Mouse (Mus musculus) kidney, embryonic 16.5 days (tissue): ENCODE measurements around the gene Tmem135. TPM values are rescaled to one million over a fixed set of nuclear protein-coding genes. Genes with fewer than 3 reads are reported as not detected.
A peak's percentile ranks its signal among the peaks of the same experiment; 100 is the strongest.
"Not testable (repeated sequence)": the region's sequence is repeated elsewhere in the genome, so short reads cannot be mapped to it uniquely, and the experiment has no call there.

Experiments used
- ATAC-seq: fragments of 200-750 bp; cut with Nextera tagmentation; 2 replicates; pipeline ENCODE4 v1.8.0; 2017; ENCODE audit warnings: moderate TSS enrichment; ENCODE audit not compliant: low FRiP score, low TSS enrichment
- H3K27ac ChIP-seq: fragments of 300-500 bp; sonication (generic); 2 replicates; pipeline ENCODE4 v1.5.1; 2014; ENCODE audit warnings: low read length
- H3K27me3 ChIP-seq: fragments of 300-500 bp; sonication (generic); 2 replicates; pipeline ENCODE4 v1.6.1; 2014; ENCODE audit warnings: low read length, control low read depth, mixed read lengths; ENCODE audit not compliant: insufficient read depth
- H3K36me3 ChIP-seq: fragments of 300-500 bp; sonication (generic); 2 replicates; pipeline ENCODE4 v1.6.1; 2014; ENCODE audit warnings: low read length, control low read depth, mixed read lengths; ENCODE audit not compliant: insufficient read depth
- H3K4me1 ChIP-seq: fragments of 300-500 bp; sonication (generic); 2 replicates; pipeline ENCODE4 v1.6.1; 2014; ENCODE audit warnings: low read length, control low read depth, mixed read lengths; ENCODE audit not compliant: insufficient read depth
- H3K4me2 ChIP-seq: fragments of 300-500 bp; sonication (generic); replicated peaks from 2 replicates; pipeline ENCODE4 v1.6.1; 2014; ENCODE audit warnings: low read depth, low read length
- H3K4me3 ChIP-seq: fragments of 300-500 bp; sonication (generic); 2 replicates; pipeline ENCODE4 v1.5.1; 2014; ENCODE audit warnings: mild to moderate bottlenecking, low read length
- H3K9ac ChIP-seq: fragments of 300-500 bp; sonication (generic); replicated peaks from 2 replicates; pipeline ENCODE4 v1.6.1; 2014; ENCODE audit warnings: low read length
- H3K9me3 ChIP-seq: fragments of 300-500 bp; sonication (generic); 2 replicates; pipeline ENCODE4 v1.6.1; 2016; ENCODE audit warnings: low read length, control low read depth
- WGBS: fragments of 180-500 bp; shearing (Covaris S2); extraction: QIAGEN DNeasy Blood & Tissue Kit; methylation state at CpG from one replicate; pipeline ENCODE4 v1.1.7; 2014; 5-methylcytosine and 5-hydroxymethylcytosine counted together
- polyA plus RNA-seq: library from polyadenylated mRNA; unstranded; fragments of >200 nt; fragmentation: Nextera tagmentation; extraction: Ambion mirVana; gene quantifications from 2 replicates; pipeline ENCODE4 v1.2.1, GENCODE M21; 2015

Tmem135 gene
- polyA plus RNA-seq, 1 experiment from 2014 or later: 37.6 TPM

- Histone ChIP-seq H3K27ac (peak overlapping the region; percentile 80), H3K9ac (peak overlapping the region; percentile 94), H3K4me3 (peak overlapping the region; percentile 98), H3K9me3 (no peaks in the 10 kb centered on the region), H3K36me3 (no peaks in the 10 kb centered on the region), H3K4me2 (peak overlapping the region; percentile 92), H3K27me3 (no peaks in the 10 kb centered on the region), H3K4me1 (peaks cover 16% of the 10 kb centered on the region)
- WGBS: 38% methylated on average over 10 of the region's 10 CpGs
- peak; percentile 33; the same call in 1 of the 2 replicates for ATAC-seq
Measured at GRCm38 (mm10) chr7:89337711-89338349, 66.2 kb downstream of the Tmem135 start.

DNA sequence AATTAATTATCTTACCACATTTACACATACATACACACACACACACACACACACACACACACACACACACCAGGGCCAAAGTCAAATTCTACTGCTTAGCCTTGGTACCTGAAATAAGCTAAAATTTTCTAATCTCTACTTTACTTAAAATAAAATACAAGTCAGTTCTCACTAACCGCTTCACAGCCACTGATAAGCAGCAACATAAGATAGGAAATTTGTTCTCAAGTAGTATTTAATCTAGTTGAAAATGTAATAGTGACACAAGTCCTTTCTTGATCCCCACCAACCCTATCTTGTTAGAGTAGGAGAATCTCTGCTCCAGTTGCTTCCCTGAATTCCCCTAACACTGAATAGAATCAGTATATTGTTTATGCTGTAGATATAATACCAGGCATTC is 67.6 kb downstream of the Tmem135 start:
- 95% methylated on average over 1 of the region's 1 CpGs for WGBS
- H3K4me2 ChIP-seq: no peak overlapping the region
- no peak overlapping the region for H3K9ac ChIP-seq
- no peaks in the 10 kb centered on the region for H3K9me3 ChIP-seq
- no peak for ATAC-seq
- no peaks in the 10 kb centered on the region for H3K36me3 ChIP-seq
- H3K4me1 ChIP-seq: peaks cover 16% of the 10 kb centered on the region
- no peak overlapping the region for H3K27ac ChIP-seq
- no peaks in the 10 kb centered on the region for H3K27me3 ChIP-seq
- H3K4me3 ChIP-seq: no peak overlapping the region

GRCm38 (mm10) chr7:89335316-89335715 is 68.7 kb downstream of the Tmem135 start:
- no peak for ATAC-seq
- no peak overlapping the region for H3K27ac ChIP-seq
- H3K36me3 ChIP-seq: no peaks in the 10 kb centered on the region
- H3K4me2 ChIP-seq: no peak overlapping the region
- no peak overlapping the region for H3K9ac ChIP-seq
- H3K4me1 ChIP-seq: peaks cover 16% of the 10 kb centered on the region
- no peak overlapping the region for H3K4me3 ChIP-seq
- no peaks in the 10 kb centered on the region for H3K27me3 ChIP-seq
- no peaks in the 10 kb centered on the region for H3K9me3 ChIP-seq

GRCm38 (mm10) chr7:89329896-89330295 is 74.1 kb downstream of the Tmem135 start:
- H3K27me3 ChIP-seq: no peaks in the 10 kb centered on the region
- no peak for ATAC-seq
- H3K4me1 ChIP-seq: peaks cover 8% of the 10 kb centered on the region; the same call in 1 of the 2 replicates
- no peak overlapping the region for H3K27ac ChIP-seq
- no peak overlapping the region for H3K4me3 ChIP-seq
- H3K9me3 ChIP-seq: no peaks in the 10 kb centered on the region
- no peaks in the 10 kb centered on the region for H3K36me3 ChIP-seq
- no peak overlapping the region for H3K9ac ChIP-seq
- WGBS: 82% methylated on average over 1 of the region's 1 CpGs
- no peak overlapping the region for H3K4me2 ChIP-seq

DNA sequence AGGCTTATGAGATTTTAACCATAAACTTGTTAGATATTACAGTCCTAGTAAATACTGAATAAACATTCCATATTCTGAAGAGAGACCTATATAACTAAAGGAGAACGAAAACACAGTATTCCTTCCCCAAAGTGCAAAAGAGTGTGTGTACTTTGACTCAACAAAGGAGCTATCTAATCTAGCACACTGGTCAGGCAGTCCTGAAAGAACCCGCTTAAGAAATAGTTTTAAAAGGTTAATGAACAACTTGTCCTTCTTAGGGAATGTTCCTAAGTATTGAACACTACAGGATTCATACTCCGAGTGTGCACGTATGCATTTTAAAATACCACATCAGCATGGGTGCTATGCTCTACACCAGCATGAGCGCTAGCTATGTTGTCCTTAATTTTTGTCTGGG is 76.3 kb downstream of the Tmem135 start:
- no peak overlapping the region for H3K4me2 ChIP-seq
- peak; percentile 59 for ATAC-seq

GRCm38 (mm10) chr7:89326761-89327160 is 77.3 kb downstream of the Tmem135 start:
- no peak overlapping the region for H3K4me3 ChIP-seq
- H3K27ac ChIP-seq: 0 out of 2 replicates have a peak overlapping the region, but pooled peaks have one; percentile 38
- no peak for ATAC-seq
- 60% methylated on average over 4 of the region's 4 CpGs for WGBS
- H3K36me3 ChIP-seq: no peaks in the 10 kb centered on the region
- no peaks in the 10 kb centered on the region for H3K27me3 ChIP-seq
- H3K4me2 ChIP-seq: no peak overlapping the region
- no peaks in the 10 kb centered on the region for H3K9me3 ChIP-seq
- peaks cover 8% of the 10 kb centered on the region; the same call in 1 of the 2 replicates for H3K4me1 ChIP-seq
- no peak overlapping the region for H3K9ac ChIP-seq

More for the DNA sequence above, 76.3 kb downstream of the Tmem135 start:
- peaks cover 8% of the 10 kb centered on the region; the same call in 1 of the 2 replicates for H3K4me1 ChIP-seq
- H3K4me3 ChIP-seq: no peak overlapping the region
- peak overlapping the region; percentile 41 for H3K27ac ChIP-seq
- 74% methylated on average over 5 of the region's 5 CpGs for WGBS
- H3K36me3 ChIP-seq: no peaks in the 10 kb centered on the region
- H3K27me3 ChIP-seq: no peaks in the 10 kb centered on the region
- H3K9me3 ChIP-seq: no peaks in the 10 kb centered on the region
- H3K9ac ChIP-seq: no peak overlapping the region

DNA sequence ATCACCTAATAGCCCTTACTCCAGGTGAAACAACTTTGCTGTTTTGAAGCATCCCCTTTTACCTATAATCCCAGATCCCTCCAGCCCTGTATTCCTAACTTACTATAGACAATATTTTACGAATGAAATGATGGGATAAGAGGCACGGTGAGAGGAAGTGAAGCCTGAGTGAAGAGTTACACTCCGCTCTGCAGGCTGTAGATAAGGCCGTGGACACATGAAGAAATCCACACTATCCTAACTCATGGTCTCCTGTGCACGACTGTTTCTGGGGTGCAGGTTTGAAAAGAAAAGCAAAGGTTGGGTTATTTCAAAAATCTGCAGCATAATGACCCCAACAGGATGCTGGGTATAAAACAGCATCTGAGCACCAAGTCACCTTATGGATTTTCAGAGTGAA is 77.8 kb downstream of the Tmem135 start:
- H3K36me3 ChIP-seq: no peaks in the 10 kb centered on the region
- no peak overlapping the region for H3K9ac ChIP-seq
- no peak overlapping the region for H3K4me2 ChIP-seq
- WGBS: 81% methylated on average over 5 of the region's 5 CpGs
- peaks cover 8% of the 10 kb centered on the region; the same call in 1 of the 2 replicates for H3K4me1 ChIP-seq
- H3K27me3 ChIP-seq: no peaks in the 10 kb centered on the region
- H3K27ac ChIP-seq: no peak overlapping the region
- no peak for ATAC-seq
- no peaks in the 10 kb centered on the region for H3K9me3 ChIP-seq
- no peak overlapping the region for H3K4me3 ChIP-seq

DNA sequence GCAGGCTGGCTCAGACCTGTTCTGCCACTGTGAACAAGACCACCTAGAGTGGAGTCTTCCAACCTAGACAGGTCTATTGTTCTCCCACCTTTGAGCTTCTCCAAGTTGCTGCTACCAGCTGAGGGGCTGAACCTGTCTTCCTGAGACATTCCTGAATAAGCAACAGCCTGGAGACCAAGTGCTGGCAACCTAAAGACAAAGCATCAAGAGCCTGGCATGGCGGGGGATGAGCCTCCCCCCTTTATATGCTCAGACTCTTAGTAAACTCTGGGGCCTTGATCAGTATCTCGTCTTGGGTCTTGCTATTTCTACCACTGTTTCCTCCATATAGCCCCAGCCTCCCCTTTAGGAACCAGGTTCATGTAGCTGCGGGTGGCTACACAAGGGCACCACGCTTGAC is 81.3 kb downstream of the Tmem135 start:
- ATAC-seq, H3K9me3 ChIP-seq, H3K9ac ChIP-seq, H3K27me3 ChIP-seq, H3K4me3 ChIP-seq, H3K4me2 ChIP-seq, H3K4me1 ChIP-seq, H3K36me3 ChIP-seq: not testable (repeated sequence)
- H3K27ac ChIP-seq: 0 out of 2 replicates have a peak overlapping the region, but pooled peaks have one; percentile 38
- WGBS: 78% methylated on average over 4 of the region's 4 CpGs

DNA sequence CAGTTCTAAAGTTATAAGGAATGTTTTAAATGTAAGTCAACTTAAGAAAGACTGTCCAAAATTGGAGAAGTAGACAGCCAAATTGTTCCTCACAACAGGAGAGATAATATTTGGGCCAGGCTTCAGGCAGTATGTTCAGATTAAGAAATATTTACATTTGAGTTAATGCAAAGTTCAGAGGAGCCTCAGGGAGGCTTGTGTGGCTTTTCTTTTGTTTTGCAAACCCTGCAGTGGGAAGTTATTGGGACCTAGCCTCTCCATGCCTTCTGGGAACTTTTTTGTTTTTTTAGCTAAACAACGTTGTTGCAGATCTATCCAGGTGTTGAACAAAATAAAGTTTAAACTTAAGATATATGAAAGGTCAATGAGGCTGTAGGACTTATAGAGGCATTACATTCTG is 84.7 kb downstream of the Tmem135 start:
- no peaks in the 10 kb centered on the region for H3K27me3 ChIP-seq
- no peak overlapping the region for H3K27ac ChIP-seq
- 0 out of 2 replicates have a peak, but pooled peaks cover 3% of the 10 kb centered on the region for H3K9me3 ChIP-seq
- 68% methylated on average over 1 of the region's 1 CpGs for WGBS
- H3K4me1 ChIP-seq: peaks cover 8% of the 10 kb centered on the region; the same call in 1 of the 2 replicates
- ATAC-seq: no peak
- no peak overlapping the region for H3K4me3 ChIP-seq
- H3K36me3 ChIP-seq: no peaks in the 10 kb centered on the region
- H3K4me2 ChIP-seq: no peak overlapping the region
- H3K9ac ChIP-seq: no peak overlapping the region

DNA sequence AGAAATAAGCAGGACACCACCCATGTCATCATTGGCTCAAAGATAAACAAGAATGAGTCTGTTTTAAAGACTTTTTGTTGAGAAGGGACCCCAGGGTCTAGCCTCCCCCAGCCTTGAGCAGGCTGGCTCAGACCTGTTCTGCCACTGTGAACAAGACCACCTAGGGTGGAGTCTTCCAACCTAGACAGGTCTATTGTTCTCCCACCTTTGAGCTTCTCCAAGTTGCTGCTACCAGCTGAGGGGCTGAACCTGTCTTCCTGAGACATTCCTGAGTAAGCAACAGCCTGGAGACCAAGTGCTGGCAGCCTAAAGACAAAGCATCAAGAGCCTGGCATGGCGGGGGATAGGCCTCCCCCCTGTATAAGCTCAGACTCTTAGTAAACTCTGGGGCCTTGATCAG is 86.9 kb downstream of the Tmem135 start:
- 92% methylated on average over 1 of the region's 1 CpGs for WGBS
- not testable (repeated sequence) for H3K4me2 ChIP-seq, H3K27ac ChIP-seq, H3K4me1 ChIP-seq, H3K9me3 ChIP-seq, H3K4me3 ChIP-seq, ATAC-seq, H3K27me3 ChIP-seq, H3K9ac ChIP-seq, H3K36me3 ChIP-seq
